Mouse (Mus musculus): ENCODE data around the gene Esrra. TPM values are rescaled to one million over a fixed set of nuclear protein-coding genes. Genes with fewer than 3 reads are reported as not detected.

Gene Esrra
- total RNA-seq, 2 experiments from 2014 or later = 71.0 to 97.4 TPM

- DNase-seq = no peak
These were observed 624 bp downstream of the Esrra start for GRCm38 (mm10) chr19:6920741-6921636.

- DNase-seq = peak; percentile 85
These were observed 1.5 kb downstream of the Esrra start for GRCm38 (mm10) chr19:6919876-6920740.

- DNase-seq = no peak
These were observed 2.2 kb downstream of the Esrra start for GRCm38 (mm10) chr19:6919431-6919830.

GRCm38 (mm10) chr19:6918321-6918720 is 3.3 kb downstream of the Esrra start:
- no peak for DNase-seq

GRCm38 (mm10) chr19:6916496-6916895 is 5.1 kb downstream of the Esrra start:
- peak; percentile 13 for DNase-seq

- DNase-seq = no peak
These were observed 6.3 kb downstream of the Esrra start for GRCm38 (mm10) chr19:6915276-6915675.

GRCm38 (mm10) chr19:6914540-6914939 is 7.1 kb downstream of the Esrra start:
- no peak for DNase-seq

GRCm38 (mm10) chr19:6913991-6914390 is 7.6 kb downstream of the Esrra start:
- peak; percentile 42 for DNase-seq

- no peak for DNase-seq
These were observed 8.6 kb downstream of the Esrra start for GRCm38 (mm10) chr19:6913036-6913435.

GRCm38 (mm10) chr19:6912205-6912970 is 9.2 kb downstream of the Esrra start:
- no peak for DNase-seq

- no peak for DNase-seq
These were observed 10.2 kb downstream of the Esrra start for GRCm38 (mm10) chr19:6911101-6912074.

GRCm38 (mm10) chr19:6910306-6910705 is 11.3 kb downstream of the Esrra start:
- DNase-seq = peak; percentile 76

GRCm38 (mm10) chr19:6909507-6910289 is 11.9 kb downstream of the Esrra start, which contains the start of the genes Trmt112 and Prdx5:
Trmt112 (plus strand) TSS chr19:6909698.
Prdx5 (minus strand) TSS chr19:6910106.
- DNase-seq = peak; percentile 94

GRCm38 (mm10) chr19:6909021-6909420 is 12.6 kb downstream of the Esrra start:
- DNase-seq = no peak

GRCm38 (mm10) chr19:6907811-6908540 is 13.6 kb downstream of the Esrra start:
- no peak for DNase-seq

GRCm38 (mm10) chr19:6907094-6907493 is 14.5 kb downstream of the Esrra start:
- DNase-seq = no peak

GRCm38 (mm10) chr19:6906199-6906598 is 15.4 kb downstream of the Esrra start:
- no peak for DNase-seq

- no peak for DNase-seq
These were observed 16.0 kb downstream of the Esrra start for GRCm38 (mm10) chr19:6905498-6906159.

GRCm38 (mm10) chr19:6904846-6905245 is 16.8 kb downstream of the Esrra start:
- DNase-seq = no peak
